Mouse (Mus musculus) kidney, adult 2 months (tissue): ENCODE results near the gene Figla. TPM values are rescaled to one million over a fixed set of nuclear protein-coding genes. Genes with fewer than 3 reads are reported as not detected.

ENCODE experiments used
- DNase-seq: peaks from one replicate; pipeline ENCODE4 v3.0.0; 2021
- H3K27ac ChIP-seq: fragments of 200-500 bp; 2 replicates; pipeline ENCODE4 v1.5.1; 2012; ENCODE audit warnings: low read depth, low read length, control low read depth, inconsistent platforms; ENCODE audit not compliant: insufficient read depth
- H3K27me3 ChIP-seq: fragments of 200-500 bp; replicated peaks from 2 replicates; pipeline ENCODE4 v1.6.1; 2012; ENCODE audit warnings: mild to moderate bottlenecking, moderate library complexity, low read length, inconsistent platforms; ENCODE audit not compliant: control insufficient read depth, insufficient read depth
- H3K36me3 ChIP-seq: fragments of 200-500 bp; 2 replicates; pipeline ENCODE4 v1.6.1; 2012; ENCODE audit warnings: mild to moderate bottlenecking, moderate library complexity, low read length, inconsistent platforms; ENCODE audit not compliant: control insufficient read depth, insufficient read depth
- H3K4me1 ChIP-seq: fragments of 200-500 bp; 2 replicates; pipeline ENCODE4 v1.6.1; 2011; ENCODE audit warnings: low read length; ENCODE audit not compliant: control insufficient read depth, insufficient read depth
- H3K4me3 ChIP-seq: fragments of 200-500 bp; 2 replicates; pipeline ENCODE4 v1.5.1; 2011; ENCODE audit warnings: mild to moderate bottlenecking, low read depth, low read length, control low read depth; ENCODE audit not compliant: insufficient read depth
- CTCF ChIP-seq: fragments of 200-500 bp; conservative IDR thresholded peaks from 2 replicates; pipeline ENCODE4 v1.5.1; 2011; ENCODE audit warnings: low read depth, mild to moderate bottlenecking, control low read depth, low read length, moderate library complexity, mixed read lengths; ENCODE audit not compliant: insufficient read depth, insufficient read length
- POLR2A ChIP-seq: fragments of 200-500 bp; IDR thresholded peaks from one replicate; pipeline ENCODE4 v1.6.1; 2011; ENCODE audit warnings: low read depth, low read length, control low read depth
- WGBS: fragments of 180-500 bp; shearing (Covaris S2); methylation state at CpG from one replicate; pipeline ENCODE4 v1.1.7; 2018; 5-methylcytosine and 5-hydroxymethylcytosine counted together
- polyA plus RNA-seq: library from polyadenylated mRNA; depleted of rRNA; stranded (reverse); fragments of >200 nt; gene quantifications from 2 replicates; pipeline ENCODE4 v1.2.3, GENCODE M21; 2012

Figla gene
- polyA plus RNA-seq, 1 experiment: not detected

DNA sequence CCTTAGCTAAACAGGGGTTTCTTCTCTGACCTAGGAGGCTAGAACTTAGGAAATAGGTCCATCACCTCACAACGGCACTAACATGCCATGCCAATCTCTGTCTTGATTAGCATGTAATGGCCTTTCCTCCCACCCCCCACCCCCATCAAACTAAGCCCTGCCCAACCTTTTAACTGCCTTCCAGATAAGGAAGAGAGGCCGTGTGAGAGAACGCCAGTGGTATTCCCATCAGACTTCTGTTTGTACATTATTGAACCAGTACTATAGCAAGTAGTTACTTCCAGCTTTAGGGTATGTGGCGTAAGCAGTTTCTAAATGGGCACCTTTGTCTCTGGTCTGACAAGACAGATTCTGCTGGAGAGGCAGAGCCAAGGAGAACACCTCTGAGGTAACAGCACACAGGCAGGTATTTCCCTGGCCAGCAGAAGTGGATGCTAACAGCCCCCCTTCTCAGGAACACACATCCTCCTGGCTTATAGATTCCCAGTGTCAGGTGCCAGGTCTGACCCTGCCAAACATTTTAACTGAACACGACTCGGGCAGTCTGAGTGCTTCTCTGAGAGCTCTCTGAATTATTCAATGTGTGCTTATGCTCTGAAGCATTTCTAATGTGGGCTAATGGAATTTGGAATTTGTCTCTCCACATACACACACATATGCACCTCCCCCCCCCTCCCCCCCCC, 34.8 kb downstream of the Figla start:
- WGBS: 52% methylated on average over 6 of the region's 6 CpGs
- TF ChIP-seq POLR2A: no peak
- TF ChIP-seq CTCF: no peak
- DNase-seq: no peak
- H3K4me3 ChIP-seq: no peak overlapping the region
- no peak overlapping the region for H3K27ac ChIP-seq
- no peaks in the 10 kb centered on the region for H3K36me3 ChIP-seq
- no peaks in the 10 kb centered on the region for H3K27me3 ChIP-seq
- no peaks in the 10 kb centered on the region for H3K4me1 ChIP-seq

DNA sequence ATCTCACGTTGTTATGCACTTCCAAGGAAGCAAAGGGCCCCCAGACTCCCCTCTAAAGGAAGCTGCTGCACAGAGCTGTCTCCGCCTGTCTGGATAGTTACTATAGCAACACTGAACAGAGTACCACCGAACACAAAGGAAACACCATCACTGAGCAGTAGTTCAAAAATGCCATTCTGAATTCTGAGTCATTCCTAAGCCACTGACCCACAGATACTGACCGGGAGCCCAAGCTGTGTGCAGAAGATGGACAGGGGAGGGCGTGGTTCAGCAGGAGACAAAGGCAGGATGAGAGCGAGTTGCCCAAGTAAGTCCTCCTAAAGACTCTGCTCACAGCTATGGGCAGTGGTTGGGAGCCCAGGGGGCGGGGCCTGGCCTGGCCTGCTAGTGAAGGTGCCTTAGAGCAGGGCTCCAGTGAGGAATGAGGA, 36.1 kb downstream of the Figla start:
- DNase-seq: no peak
- WGBS: 49% methylated on average over 7 of the region's 7 CpGs
- no peak overlapping the region for H3K27ac ChIP-seq
- no peaks in the 10 kb centered on the region for H3K36me3 ChIP-seq
- no peaks in the 10 kb centered on the region for H3K4me1 ChIP-seq
- H3K4me3 ChIP-seq: no peak overlapping the region
- no peak for TF ChIP-seq POLR2A
- no peak for TF ChIP-seq CTCF
- no peaks in the 10 kb centered on the region for H3K27me3 ChIP-seq

DNA sequence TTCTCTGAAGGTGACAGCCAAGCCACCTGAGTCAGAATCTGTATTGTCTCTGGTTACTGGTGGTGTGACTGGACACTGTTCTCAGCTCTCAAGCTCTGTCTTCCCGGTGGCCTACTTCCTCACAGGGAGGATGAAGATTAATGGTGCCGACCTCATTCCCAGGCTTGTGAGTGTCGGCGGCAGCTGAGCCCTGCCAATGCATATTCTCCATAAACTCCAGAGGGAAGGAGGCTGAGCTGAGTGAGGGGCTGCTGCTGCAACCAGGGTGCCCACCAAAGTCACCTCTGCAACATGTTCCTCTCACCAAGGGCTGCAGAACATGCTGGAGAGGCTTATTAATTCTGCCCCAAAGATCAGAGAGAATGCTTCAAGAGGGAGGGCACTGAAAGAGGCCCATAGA, 36.6 kb downstream of the Figla start:
- no peaks in the 10 kb centered on the region for H3K27me3 ChIP-seq
- TF ChIP-seq CTCF: no peak
- no peak for TF ChIP-seq POLR2A
- H3K36me3 ChIP-seq: no peaks in the 10 kb centered on the region
- H3K4me1 ChIP-seq: no peaks in the 10 kb centered on the region
- no peak for DNase-seq
- WGBS: 32% methylated on average over 4 of the region's 4 CpGs
- no peak overlapping the region for H3K4me3 ChIP-seq
- H3K27ac ChIP-seq: no peak overlapping the region

DNA sequence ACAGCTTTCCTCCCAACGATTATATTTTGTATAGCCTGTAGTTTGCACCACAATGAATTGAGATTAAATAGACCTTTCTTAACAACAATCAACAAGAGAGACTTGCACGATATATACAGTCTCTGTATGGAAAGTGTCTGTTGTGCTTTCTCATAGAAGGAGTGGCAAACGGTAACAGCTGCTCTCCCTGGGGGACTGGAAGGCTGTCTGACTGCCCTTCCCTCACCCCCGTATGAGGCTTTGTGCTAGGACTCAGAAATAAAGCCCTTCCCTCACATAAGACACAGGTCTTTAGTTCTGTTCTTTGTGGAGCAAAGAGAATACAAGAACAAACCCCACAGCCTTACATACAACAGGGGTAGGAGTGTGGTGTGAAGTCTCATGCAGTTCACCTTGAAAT, 37.1 kb downstream of the Figla start:
- no peak for DNase-seq
- H3K27ac ChIP-seq: no peak overlapping the region
- H3K4me1 ChIP-seq: no peaks in the 10 kb centered on the region
- no peak for TF ChIP-seq CTCF
- TF ChIP-seq POLR2A: no peak
- H3K4me3 ChIP-seq: no peak overlapping the region
- no peaks in the 10 kb centered on the region for H3K27me3 ChIP-seq
- 60% methylated on average over 4 of the region's 4 CpGs for WGBS
- no peaks in the 10 kb centered on the region for H3K36me3 ChIP-seq

DNA sequence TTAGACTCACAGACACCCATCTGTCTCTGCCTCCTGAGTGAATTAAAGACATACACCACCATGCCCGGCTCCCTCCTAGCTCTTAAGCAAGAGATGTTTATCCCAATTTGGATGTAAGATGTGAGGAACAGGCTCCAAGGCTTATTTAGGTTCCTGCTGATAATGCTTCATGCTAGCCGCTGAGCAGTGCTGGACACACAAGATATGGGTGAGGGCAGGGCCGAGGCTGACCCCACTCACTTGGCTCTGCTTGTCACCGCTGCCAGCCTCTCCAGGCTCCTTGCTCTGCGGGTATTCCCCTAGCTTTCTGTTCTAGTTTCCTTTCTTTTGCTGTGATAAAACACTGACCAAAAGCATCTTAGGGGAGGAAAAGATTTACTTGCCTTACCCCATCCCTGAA, 37.6 kb downstream of the Figla start:
- Histone ChIP-seq H3K4me3 (no peak overlapping the region), H3K27me3 (no peaks in the 10 kb centered on the region), H3K4me1 (no peaks in the 10 kb centered on the region), H3K36me3 (no peaks in the 10 kb centered on the region), H3K27ac (no peak overlapping the region)
- DNase-seq: no peak
- TF ChIP-seq CTCF (no peak), POLR2A (no peak)
- WGBS: 79% methylated on average over 5 of the region's 5 CpGs

DNA sequence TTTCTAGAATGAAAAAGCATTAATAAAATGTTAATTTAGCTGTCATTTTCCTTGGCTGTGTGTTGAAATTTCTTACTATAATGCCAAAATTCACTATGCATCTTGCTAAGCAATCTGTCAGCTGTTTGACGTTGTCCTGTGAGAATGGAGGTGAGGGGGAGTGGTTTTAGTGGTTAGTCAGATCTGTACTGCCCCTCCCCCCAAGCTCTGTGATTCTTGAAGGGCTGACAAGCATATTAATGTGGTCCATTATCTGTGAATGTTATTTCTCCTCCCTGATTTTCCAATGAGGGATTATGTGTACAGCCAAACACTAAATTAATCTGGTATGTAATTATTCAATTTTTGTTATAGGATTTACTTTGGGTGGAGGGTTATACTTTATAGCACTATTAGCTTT, 42.5 kb downstream of the Figla start:
- Histone ChIP-seq H3K27me3 (no peaks in the 10 kb centered on the region), H3K4me3 (no peak overlapping the region), H3K4me1 (no peaks in the 10 kb centered on the region), H3K36me3 (no peaks in the 10 kb centered on the region), H3K27ac (no peak overlapping the region)
- DNase-seq: no peak
- no peak for TF ChIP-seq CTCF
- TF ChIP-seq POLR2A: no peak
- WGBS: 14% methylated on average over 1 of the region's 1 CpGs

DNA sequence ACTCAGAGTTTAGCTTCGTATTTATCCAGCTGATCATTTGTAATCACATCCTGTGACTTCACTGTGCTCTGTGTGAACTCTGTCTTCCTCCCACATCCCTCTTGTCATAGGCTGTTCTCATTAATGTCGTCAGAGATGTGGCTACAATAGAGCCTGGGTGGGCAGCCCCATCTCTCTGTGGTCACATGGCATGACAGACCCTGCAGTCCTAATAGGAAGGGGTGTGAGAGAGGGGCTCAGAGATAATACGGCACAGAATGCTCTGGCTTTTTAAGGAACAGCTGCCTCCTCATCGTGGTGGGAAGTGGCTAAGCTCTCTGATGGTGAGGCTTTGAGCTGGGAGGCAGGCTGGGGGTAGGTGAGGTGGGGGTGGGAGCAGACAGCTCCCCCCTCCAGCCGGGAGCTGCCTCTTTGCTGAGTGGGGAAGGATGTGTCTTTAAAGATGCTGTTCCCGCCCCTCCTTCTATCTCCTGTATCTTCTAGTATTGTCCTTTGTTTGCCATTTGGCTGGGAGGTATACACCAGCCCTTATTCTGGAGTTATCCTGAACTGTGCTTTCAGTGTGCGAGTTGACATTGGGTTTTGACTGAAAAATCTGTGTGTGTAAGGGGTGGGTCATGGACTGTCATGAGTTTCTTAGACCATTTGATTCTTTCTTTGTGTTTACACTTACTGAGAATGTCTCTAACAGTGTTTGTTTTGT, 43.3 kb downstream of the Figla start:
- 39% methylated on average over 7 of the region's 7 CpGs for WGBS
- no peaks in the 10 kb centered on the region for H3K36me3 ChIP-seq
- no peaks in the 10 kb centered on the region for H3K27me3 ChIP-seq
- no peak overlapping the region for H3K4me3 ChIP-seq
- H3K4me1 ChIP-seq: no peaks in the 10 kb centered on the region
- no peak for DNase-seq
- no peak overlapping the region for H3K27ac ChIP-seq
- no peak for TF ChIP-seq CTCF
- no peak for TF ChIP-seq POLR2A
